Mouse (Mus musculus) T-helper 2 cell (primary cell): ENCODE measurements around the gene Stpg2.

Experiments used
- in situ Hi-C: fragments of 300-600 bp; cut with MboI, MseI; formaldehyde crosslinking; loops from one replicate; pipeline ENCODE4 v1.15.1; 2025; ENCODE audit warnings: high pct_unique_total_duplicates

Gene Stpg2

GRCm38 (mm10) chr3:139205444-139205998 lies at the start of gene Stpg2:
TSS of gene Stpg2 (plus strand) at chr3:139205694.
- in situ Hi-C loops: no loop called here

GRCm38 (mm10) chr3:139162146-139162545 lies 43.3 kb upstream of the Stpg2 start:
- in situ Hi-C loops: no loop called here

- in situ Hi-C loops: no loop called here
Measured at GRCm38 (mm10) chr3:139162658-139163057, 42.8 kb upstream of the Stpg2 start.

- in situ Hi-C loops: no loop called here
Measured at GRCm38 (mm10) chr3:139168510-139169269, 36.8 kb upstream of the Stpg2 start.

GRCm38 (mm10) chr3:139169740-139170139 lies 35.8 kb upstream of the Stpg2 start:
- in situ Hi-C loops: no loop called here

GRCm38 (mm10) chr3:139176936-139177335 lies 28.6 kb upstream of the Stpg2 start:
- in situ Hi-C loops: no loop called here

- in situ Hi-C loops: no loop called here
Measured at GRCm38 (mm10) chr3:139191541-139191940, 14.0 kb upstream of the Stpg2 start.

GRCm38 (mm10) chr3:139193917-139194316 lies 11.6 kb upstream of the Stpg2 start:
- in situ Hi-C loops: no loop called here

- in situ Hi-C loops: no loop called here
Measured at GRCm38 (mm10) chr3:139198412-139198811, 7.1 kb upstream of the Stpg2 start.

GRCm38 (mm10) chr3:139200324-139200723 lies 5.2 kb upstream of the Stpg2 start:
- in situ Hi-C loops: no loop called here

GRCm38 (mm10) chr3:139216945-139217344 lies 11.5 kb downstream of the Stpg2 start:
- in situ Hi-C loops: no loop called here

GRCm38 (mm10) chr3:139225123-139225522 lies 19.6 kb downstream of the Stpg2 start:
- in situ Hi-C loops: loop anchor here (25.0 kb wide), 1 partner anchor 588 kb away; no protein-coding TSS in a partner anchor

- in situ Hi-C loops: loop anchor here (25.0 kb wide), 1 partner anchor 590 kb away; no protein-coding TSS in a partner anchor
Measured at GRCm38 (mm10) chr3:139226811-139227210, 21.3 kb downstream of the Stpg2 start.

- in situ Hi-C loops: loop anchor here (25.0 kb wide), 1 partner anchor 608 kb away; no protein-coding TSS in a partner anchor
Measured at GRCm38 (mm10) chr3:139245219-139245618, 39.7 kb downstream of the Stpg2 start.

GRCm38 (mm10) chr3:139246508-139246907 lies 41.0 kb downstream of the Stpg2 start:
- in situ Hi-C loops: loop anchor here (25.0 kb wide), 1 partner anchor 609 kb away; no protein-coding TSS in a partner anchor

- in situ Hi-C loops: loop anchor here (25.0 kb wide), 1 partner anchor 1175 kb away; no protein-coding TSS in a partner anchor
Measured at GRCm38 (mm10) chr3:139262359-139262758, 56.9 kb downstream of the Stpg2 start.

GRCm38 (mm10) chr3:139297909-139298308 lies 92.4 kb downstream of the Stpg2 start:
- in situ Hi-C loops: no loop called here

- in situ Hi-C loops: no loop called here
Measured at GRCm38 (mm10) chr3:139308078-139308809, 102.8 kb downstream of the Stpg2 start.

GRCm38 (mm10) chr3:139311721-139312120 lies 106.2 kb downstream of the Stpg2 start:
- in situ Hi-C loops: no loop called here

GRCm38 (mm10) chr3:139380494-139380893 lies 175.0 kb downstream of the Stpg2 start:
- in situ Hi-C loops: no loop called here

GRCm38 (mm10) chr3:139397077-139397865 lies 191.8 kb downstream of the Stpg2 start:
- in situ Hi-C loops: no loop called here
